Mouse (Mus musculus) frontal cortex, postnatal 10 days (tissue): ENCODE results near the gene Hebp2.
A peak's percentile ranks its signal among the peaks of the same experiment; 100 is the strongest.
"Not testable (repeated sequence)": the region's sequence is repeated elsewhere in the genome, so short reads cannot be mapped to it uniquely, and the experiment has no call there.

Source experiments
- DNase-seq, 2 experiments: peaks; one replicate each; pipeline ENCODE4 v3.0.0; 2022; ENCODE audit warnings: low spot score in 2 of 2, mixed read lengths in 1 of 2

Hebp2 gene

GRCm38 (mm10) chr10:18545813-18546235, at the start of gene Hebp2:
Hebp2 (minus strand) TSS chr10:18546076.
- DNase-seq, result peak in 1 of 2 experiments; percentile 53

- DNase-seq, result no peak
Measured at GRCm38 (mm10) chr10:18589455-18589854, 43.6 kb upstream of the Hebp2 start.

- no peak for DNase-seq
Measured at GRCm38 (mm10) chr10:18584188-18584587, 38.3 kb upstream of the Hebp2 start.

- DNase-seq, result no peak
Measured at GRCm38 (mm10) chr10:18572581-18572980, 26.7 kb upstream of the Hebp2 start.

GRCm38 (mm10) chr10:18562940-18563339, 17.1 kb upstream of the Hebp2 start:
- DNase-seq, result peak in 1 of 2 experiments; percentile 32

- DNase-seq, result no peak
Measured at GRCm38 (mm10) chr10:18561445-18561844, 15.6 kb upstream of the Hebp2 start.

GRCm38 (mm10) chr10:18559076-18559475, 13.2 kb upstream of the Hebp2 start:
- not testable (repeated sequence) for DNase-seq

- peak in 1 of 2 experiments; percentile 17 for DNase-seq
Measured at GRCm38 (mm10) chr10:18549321-18550216, 3.7 kb upstream of the Hebp2 start.

GRCm38 (mm10) chr10:18547381-18547780, 1.5 kb upstream of the Hebp2 start:
- no peak for DNase-seq

GRCm38 (mm10) chr10:18545309-18545708, 567 bp downstream of the Hebp2 start:
- DNase-seq, result no peak

GRCm38 (mm10) chr10:18536889-18537288, 9.0 kb downstream of the Hebp2 start:
- DNase-seq, result no peak

GRCm38 (mm10) chr10:18532293-18532692, 13.6 kb downstream of the Hebp2 start:
- no peak for DNase-seq

- DNase-seq, result no peak
Measured at GRCm38 (mm10) chr10:18530161-18530560, 15.7 kb downstream of the Hebp2 start.

GRCm38 (mm10) chr10:18529177-18529576, 16.7 kb downstream of the Hebp2 start:
- DNase-seq, result no peak

GRCm38 (mm10) chr10:18528475-18528874, 17.4 kb downstream of the Hebp2 start:
- DNase-seq, result peak in 1 of 2 experiments; percentile 25

GRCm38 (mm10) chr10:18527766-18528165, 18.1 kb downstream of the Hebp2 start:
- DNase-seq, result no peak

- no peak for DNase-seq
Measured at GRCm38 (mm10) chr10:18526851-18527675, 18.8 kb downstream of the Hebp2 start.

GRCm38 (mm10) chr10:18526184-18526850, 19.6 kb downstream of the Hebp2 start:
- peak in 1 of 2 experiments; percentile 25 for DNase-seq

- no peak for DNase-seq
Measured at GRCm38 (mm10) chr10:18525726-18526125, 20.1 kb downstream of the Hebp2 start.

GRCm38 (mm10) chr10:18525311-18525710, 20.6 kb downstream of the Hebp2 start:
- no peak for DNase-seq

- DNase-seq, result no peak
Measured at GRCm38 (mm10) chr10:18522556-18522955, 23.3 kb downstream of the Hebp2 start.

GRCm38 (mm10) chr10:18511496-18511895, 34.4 kb downstream of the Hebp2 start:
- DNase-seq, result no peak
